8 mouse cellular contexts compared by ENCODE assay signal in the genomic region with DNA sequence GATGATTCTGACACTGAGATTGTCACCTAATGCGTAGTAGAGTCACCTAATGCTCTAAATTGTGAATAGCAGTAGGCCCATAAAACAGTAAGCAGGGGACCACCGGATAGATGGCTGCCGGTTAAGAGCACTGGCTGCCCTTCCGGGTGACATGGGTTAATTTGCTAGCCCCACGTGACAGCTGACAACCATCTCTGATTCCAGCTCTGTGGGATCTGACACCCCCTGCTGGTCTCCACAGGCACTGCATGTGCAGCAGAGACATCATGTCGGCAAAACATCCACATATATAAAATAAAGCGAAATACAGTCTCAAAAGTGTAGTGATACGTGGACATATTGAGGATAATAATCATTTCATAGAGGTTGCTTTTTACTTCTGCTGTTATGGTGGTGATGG. TPM values are rescaled to one million over a fixed set of nuclear protein-coding genes. Genes with fewer than 3 reads are reported as not detected.
A peak's percentile ranks its signal among the peaks of the same experiment; 100 is the strongest.
DNase-seq lines count a peak whose midpoint lies in the region; TF ChIP-seq lines count a peak whose summit lies in the region.

No protein-coding gene starts in this region.

- TF ChIP-seq POLR2A in bone marrow, adult 2 months (IDR thresholded peaks at IDR 0.05; ENCODE audit: borderline replicate concordance, control insufficient read depth, low read depth, low read length), result no peak

- intact Hi-C loops in gastrocnemius, adult 2 months (cut with DNase I), result loop anchor here (5.0 kb wide), 2 partner anchors 587 to 722 kb away; no protein-coding TSS in a partner anchor

- H3K4me1 ChIP-seq in bone marrow, adult 2 months (ENCODE audit: control insufficient read depth, insufficient read depth, low read length), result no peaks in the 10 kb centered on the region; the same call in 1 of the 2 replicates

- peak; percentile 47 for DNase-seq in gastrocnemius, adult 2 months
- DNase-seq in gastrocnemius, postnatal 25 days, result no peak
- peak; percentile 19 for DNase-seq in ovary, postnatal 36 days (ENCODE audit: low spot score)
- DNase-seq in ovary, postnatal 10 days (ENCODE audit: low spot score), result no peak
- peak; percentile 41 for DNase-seq in gastrocnemius, postnatal 10 days
- DNase-seq in natural killer cell, adult 2 months (ENCODE audit: low spot score in 2 of 2), result peak; percentile 21 to 48
- DNase-seq in ovary, adult 18-20 months (ENCODE audit: low spot score), result no peak

- TF ChIP-seq CTCF in gastrocnemius, adult 2 months (IDR thresholded peaks at IDR 0.05), result peak; percentile 72
- TF ChIP-seq CTCF in bone marrow, adult 2 months (IDR thresholded peaks at IDR 0.05; ENCODE audit: control insufficient read depth, insufficient read depth, low read length), result peak; percentile 72

- 85% methylated on average over 8 of the region's 8 CpGs for WGBS in bone marrow, adult 2 months

- no peak overlapping the region for H3K4me3 ChIP-seq in gastrocnemius, adult 2 months
- no peak overlapping the region for H3K4me3 ChIP-seq in bone marrow, adult 2 months (replicated peaks; ENCODE audit: control insufficient read depth, low read depth, low read length)

- H3K27ac ChIP-seq in gastrocnemius, adult 2 months, result no peak overlapping the region
- H3K27ac ChIP-seq in bone marrow, adult 2 months (ENCODE audit: control insufficient read depth, insufficient read depth, low read depth, low read length, poor library complexity), result no peak overlapping the region

RNA-seq across cellular contexts. Expression of a gene that starts 8.0 kb away (rescaled TPM):
- total RNA-seq in gastrocnemius, adult 2 months (2021), result 10 to 100 TPM; 26.5 to 28.0 TPM
- 10 to 100 TPM; 22.7 to 23.6 TPM for total RNA-seq in gastrocnemius, postnatal 25 days (2021)
- polyA plus RNA-seq in bone marrow, adult 2 months (2011; ENCODE audit: insufficient read depth, insufficient read length, low replicate concordance, missing spikeins), result 3.7 and 7.4 TPM in 2 replicates
- 10 to 100 TPM; 23.4 to 25.3 TPM for total RNA-seq in gastrocnemius, postnatal 10 days (2021)

RNA-seq across cellular contexts. Expression of a gene that starts 11.3 kb away (rescaled TPM):
- 1 to 10 TPM; 1.4 TPM for total RNA-seq in gastrocnemius, adult 2 months (2021)
- 1 to 10 TPM; 1.6 to 1.8 TPM for total RNA-seq in gastrocnemius, postnatal 25 days (2021)
- 8.8 and 16.5 TPM in 2 replicates for polyA plus RNA-seq in bone marrow, adult 2 months (2011; ENCODE audit: insufficient read depth, insufficient read length, low replicate concordance, missing spikeins)
- 1 to 10 TPM; 6.1 to 6.2 TPM for total RNA-seq in gastrocnemius, postnatal 10 days (2021)

RNA-seq across cellular contexts. Expression of a gene that starts 39.9 kb away (rescaled TPM):
- total RNA-seq in gastrocnemius, adult 2 months (2021), result 10 to 100 TPM; 11.2 to 11.8 TPM
- total RNA-seq in gastrocnemius, postnatal 25 days (2021), result 1 to 10 TPM; 6.3 to 8.2 TPM
- 4.7 and 6.6 TPM in 2 replicates for polyA plus RNA-seq in bone marrow, adult 2 months (2011; ENCODE audit: insufficient read depth, insufficient read length, low replicate concordance, missing spikeins)
- total RNA-seq in gastrocnemius, postnatal 10 days (2021), result 1 to 10 TPM; 5.0 to 5.4 TPM

Comparison
In these comparisons a context has a peak if more than half of its experiments do, and no peak if none do; other contexts are left out.
1. DNase-seq: peak in gastrocnemius, adult 2 months (single experiment), ovary, postnatal 36 days (single experiment), gastrocnemius, postnatal 10 days (single experiment) and natural killer cell, adult 2 months (2 of 2); none in gastrocnemius, postnatal 25 days (single experiment), ovary, postnatal 10 days (single experiment) and ovary, adult 18-20 months (single experiment).